Mouse (Mus musculus) cortical plate, adult 2 months (tissue): Measurements from ENCODE around the gene Tmem128.

Experiments
- CTCF ChIP-seq: fragments of 200-500 bp; IDR thresholded peaks from 2 replicates; pipeline ENCODE4 v1.5.1; 2011; ENCODE audit warnings: mild to moderate bottlenecking, control low read depth, low read length; ENCODE audit not compliant: insufficient read depth; ENCODE audit errors: extremely low read depth
- POLR2A ChIP-seq: fragments of 200-500 bp; IDR thresholded peaks from 2 replicates; pipeline ENCODE4 v1.6.1; 2011; ENCODE audit warnings: mild to moderate bottlenecking, low read length, control low read depth; ENCODE audit not compliant: insufficient read depth; ENCODE audit errors: extremely low read depth

DNA sequence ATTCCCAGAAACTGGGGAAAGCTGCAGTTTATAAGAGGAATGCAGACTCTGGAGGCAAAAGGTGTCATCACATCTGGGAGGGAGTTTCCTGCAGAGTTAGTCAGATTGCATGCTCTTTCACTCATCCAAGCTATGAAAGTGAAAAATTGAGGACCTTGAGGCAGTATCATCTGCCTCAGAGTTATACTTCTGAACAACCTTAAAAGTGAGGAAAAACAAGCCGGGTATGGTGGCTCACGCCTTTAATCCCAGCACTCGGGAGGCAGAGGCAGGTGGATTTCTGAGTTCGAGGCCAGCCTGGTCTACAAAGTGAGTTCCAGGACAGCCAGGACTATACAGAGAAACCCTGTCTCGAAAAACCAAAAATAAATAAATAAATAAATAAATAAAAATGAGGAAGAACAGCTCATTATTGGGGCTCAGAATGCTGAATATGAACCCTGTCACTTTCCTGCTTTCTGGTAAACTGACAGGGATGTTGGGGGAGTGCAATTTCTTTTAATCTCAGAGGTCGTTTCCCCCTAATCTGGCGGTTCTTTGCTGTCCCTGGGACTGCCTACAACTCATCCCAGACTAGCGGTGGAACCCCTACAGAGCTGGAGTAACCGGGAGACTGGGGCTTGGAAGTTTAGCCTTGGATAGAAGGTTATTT, 404 bp upstream of the Tmem128 start:
- TF ChIP-seq CTCF (no peak), POLR2A (no peak)
